Mouse (Mus musculus) heart, postnatal 10 days (tissue): Measurements from ENCODE around the gene Mbd4. TPM values are rescaled to one million over a fixed set of nuclear protein-coding genes. Genes with fewer than 3 reads are reported as not detected.
"Not testable (repeated sequence)": the region's sequence is repeated elsewhere in the genome, so short reads cannot be mapped to it uniquely, and the experiment has no call there.

Experiments
- DNase-seq, 2 experiments: peaks; one replicate each; pipeline ENCODE4 v3.0.0; 2021
- intact Hi-C: fragments of 180-260 bp; cut with DNase I; formaldehyde crosslinking; loops from one replicate; pipeline ENCODE4 v1.15.1; 2025
- total RNA-seq, 2 experiments: library from RNA; stranded (reverse); gene quantifications; 2 replicates each; pipeline ENCODE4 v1.2.3; 2021

Gene Mbd4
- total RNA-seq, result 1 to 10 TPM; 2.6 to 3.5 TPM

- intact Hi-C loops, result loop anchor here (5.0 kb wide), 3 partner anchors 104 to 354 kb away; partner anchors contain the start of gene Washc2
- peak; percentile 99 for DNase-seq
Measured at GRCm38 (mm10) chr6:115853091-115853813, at the start of gene Mbd4, which contains the start of gene Ift122. Gene Mbd4 (minus strand): TSS chr6:115853371. Gene Ift122 (plus strand): TSS chr6:115853470.

- no peak for DNase-seq
- intact Hi-C loops, result loop anchor here (5.0 kb wide), 1 partner anchor 225 kb away; no protein-coding TSS in a partner anchor
Measured at GRCm38 (mm10) chr6:115902545-115902944, 49.4 kb upstream of the Mbd4 start.

GRCm38 (mm10) chr6:115901489-115901931 is 48.3 kb upstream of the Mbd4 start:
- DNase-seq, result peak; percentile 63 to 70
- intact Hi-C loops, result loop anchor here (1.0 to 5.0 kb wide), 4 partner anchors 61 to 226 kb away; partner anchors contain the start of gene Plxnd1

GRCm38 (mm10) chr6:115901062-115901461 is 47.9 kb upstream of the Mbd4 start:
- peak; percentile 87 to 89 for DNase-seq
- intact Hi-C loops, result loop anchor here (1.0 to 5.0 kb wide), 4 partner anchors 62 to 226 kb away; partner anchors contain the start of gene Plxnd1

- no peak for DNase-seq
- intact Hi-C loops, result loop anchor here (5.0 kb wide), 1 partner anchor 41 kb away; no protein-coding TSS in a partner anchor
Measured at GRCm38 (mm10) chr6:115897926-115898520, 44.9 kb upstream of the Mbd4 start.

- intact Hi-C loops, result loop anchor here (5.0 kb wide), 1 partner anchor 40 kb away; no protein-coding TSS in a partner anchor
- peak; percentile 60 to 62 for DNase-seq
Measured at GRCm38 (mm10) chr6:115897117-115897516, 43.9 kb upstream of the Mbd4 start.

GRCm38 (mm10) chr6:115896346-115896745 is 43.2 kb upstream of the Mbd4 start:
- intact Hi-C loops, result loop anchor here (5.0 kb wide), 1 partner anchor 39 kb away; no protein-coding TSS in a partner anchor
- DNase-seq, result no peak

- no peak for DNase-seq
- intact Hi-C loops, result no loop called here
Measured at GRCm38 (mm10) chr6:115892363-115892762, 39.2 kb upstream of the Mbd4 start.

GRCm38 (mm10) chr6:115891497-115892061 is 38.4 kb upstream of the Mbd4 start:
- intact Hi-C loops, result no loop called here
- peak in 1 of 2 experiments; percentile 64 for DNase-seq

GRCm38 (mm10) chr6:115891061-115891460 is 37.9 kb upstream of the Mbd4 start:
- intact Hi-C loops, result no loop called here
- DNase-seq, result no peak

- DNase-seq, result no peak
- intact Hi-C loops, result no loop called here
Measured at GRCm38 (mm10) chr6:115890601-115891000, 37.4 kb upstream of the Mbd4 start.

GRCm38 (mm10) chr6:115888296-115888695 is 35.1 kb upstream of the Mbd4 start:
- intact Hi-C loops, result no loop called here
- no peak for DNase-seq

- no peak for DNase-seq
- intact Hi-C loops, result no loop called here
Measured at GRCm38 (mm10) chr6:115886894-115887293, 33.7 kb upstream of the Mbd4 start.

GRCm38 (mm10) chr6:115884018-115884417 is 30.8 kb upstream of the Mbd4 start:
- intact Hi-C loops, result no loop called here
- DNase-seq, result no peak

GRCm38 (mm10) chr6:115880751-115881150 is 27.6 kb upstream of the Mbd4 start:
- intact Hi-C loops, result no loop called here
- no peak for DNase-seq

GRCm38 (mm10) chr6:115879736-115880135 is 26.6 kb upstream of the Mbd4 start:
- no peak for DNase-seq

GRCm38 (mm10) chr6:115878694-115879093 is 25.5 kb upstream of the Mbd4 start:
- no peak for DNase-seq
- intact Hi-C loops, result no loop called here

More at GRCm38 (mm10) chr6:115879736-115880135, 26.6 kb upstream of the Mbd4 start:
- intact Hi-C loops, result no loop called here

GRCm38 (mm10) chr6:115877239-115877638 is 24.1 kb upstream of the Mbd4 start:
- DNase-seq, result no peak
- intact Hi-C loops, result no loop called here

- DNase-seq, intact Hi-C loops: not testable (repeated sequence)
Measured at GRCm38 (mm10) chr6:115871318-115871717, 18.1 kb upstream of the Mbd4 start.

- DNase-seq, intact Hi-C loops: not testable (repeated sequence)
Measured at GRCm38 (mm10) chr6:115867157-115867556, 14.0 kb upstream of the Mbd4 start.

- no peak for DNase-seq
- intact Hi-C loops, result no loop called here
Measured at GRCm38 (mm10) chr6:115865246-115865645, 12.1 kb upstream of the Mbd4 start.
